Mouse (Mus musculus) layer of hippocampus, postnatal 36 days (tissue): Measurements from ENCODE around the gene Fancb. TPM values are rescaled to one million over a fixed set of nuclear protein-coding genes. Genes with fewer than 3 reads are reported as not detected.

Experiments
- DNase-seq, 2 experiments: peaks; one replicate each; pipeline ENCODE4 v3.0.0; 2022
- total RNA-seq, 2 experiments: library from RNA; stranded (reverse); gene quantifications; 2 replicates each; pipeline ENCODE4 v1.2.3; 2021

Gene Fancb
- 1 to 10 TPM; 1.9 to 2.2 TPM for total RNA-seq

- peak; percentile 80 to 84 for DNase-seq
Measured at GRCm38 (mm10) chrX:164980193-164980775, at the start of gene Fancb, which contains the start of gene Mospd2. Gene Fancb, plus strand, starts transcription at chrX:164980592. Gene Mospd2, minus strand, starts transcription at chrX:164980375.

- DNase-seq, result no peak
Measured at GRCm38 (mm10) chrX:164941540-164941939, 38.9 kb upstream of the Fancb start.

- DNase-seq, result no peak
Measured at GRCm38 (mm10) chrX:164951858-164952576, 28.4 kb upstream of the Fancb start.

- DNase-seq, result no peak
Measured at GRCm38 (mm10) chrX:164952601-164953375, 27.6 kb upstream of the Fancb start.

- DNase-seq, result no peak
Measured at GRCm38 (mm10) chrX:164965750-164966448, 14.5 kb upstream of the Fancb start.

GRCm38 (mm10) chrX:164971206-164971605 is 9.2 kb upstream of the Fancb start:
- DNase-seq, result no peak

- DNase-seq, result no peak
Measured at GRCm38 (mm10) chrX:164978866-164979265, 1.5 kb upstream of the Fancb start.

- no peak for DNase-seq
Measured at GRCm38 (mm10) chrX:165003141-165003540, 22.7 kb downstream of the Fancb start.

- no peak for DNase-seq
Measured at GRCm38 (mm10) chrX:165004779-165005324, 24.5 kb downstream of the Fancb start, which contains the start of gene Gm17604. Gene Gm17604, minus strand, starts transcription at chrX:165004829.

Other genes with a start within 250 kb of the Fancb start
- 10 to 100 TPM; 21.9 to 22.1 TPM for gene Mospd2, start 217 bp upstream of the Fancb start, total RNA-seq
- gene Gm17604, start 24.2 kb downstream of the Fancb start, total RNA-seq, result not detected